Mouse (Mus musculus) intestine, embryonic 16.5 days (tissue): Measurements from ENCODE around the gene Wdfy3. TPM values are rescaled to one million over a fixed set of nuclear protein-coding genes. Genes with fewer than 3 reads are reported as not detected.
"Not testable (repeated sequence)": the region's sequence is repeated elsewhere in the genome, so short reads cannot be mapped to it uniquely, and the experiment has no call there.

ENCODE experiments used
- ATAC-seq: fragments of 200-750 bp; cut with Nextera tagmentation; 2 replicates; pipeline ENCODE4 v1.8.0; 2017; ENCODE audit warnings: moderate TSS enrichment, moderate library complexity
- H3K27ac ChIP-seq: fragments of 300-500 bp; sonication (generic); 2 replicates; pipeline ENCODE4 v1.5.1; 2014; ENCODE audit warnings: mild to moderate bottlenecking, low read length
- H3K27me3 ChIP-seq: fragments of 300-500 bp; sonication (generic); replicated peaks from 2 replicates; pipeline ENCODE4 v1.6.1; 2014; ENCODE audit warnings: low read length, control low read depth, mixed read lengths; ENCODE audit not compliant: control insufficient read depth, insufficient read depth
- H3K36me3 ChIP-seq: fragments of 300-500 bp; sonication (generic); 2 replicates; pipeline ENCODE4 v1.6.1; 2014; ENCODE audit warnings: low read length, control low read depth; ENCODE audit not compliant: control insufficient read depth, insufficient read depth
- H3K4me1 ChIP-seq: fragments of 300-500 bp; sonication (generic); 2 replicates; pipeline ENCODE4 v1.6.1; 2014; ENCODE audit warnings: low read length, control low read depth, mixed read lengths; ENCODE audit not compliant: control insufficient read depth, insufficient read depth
- H3K4me2 ChIP-seq: fragments of 300-500 bp; sonication (generic); 2 replicates; pipeline ENCODE4 v1.6.1; 2014; ENCODE audit warnings: low read depth, low read length, control low read depth
- H3K4me3 ChIP-seq: fragments of 300-500 bp; sonication (generic); 2 replicates; pipeline ENCODE4 v1.5.1; 2014; ENCODE audit warnings: mild to moderate bottlenecking, low read length
- H3K9ac ChIP-seq: fragments of 300-500 bp; sonication (generic); 2 replicates; pipeline ENCODE4 v1.6.1; 2014; ENCODE audit warnings: low read depth, low read length
- H3K9me3 ChIP-seq: fragments of 300-500 bp; sonication (generic); 2 replicates; pipeline ENCODE4 v1.6.1; 2016; ENCODE audit warnings: low read length, control low read depth; ENCODE audit not compliant: control insufficient read depth
- WGBS: fragments of 180-500 bp; shearing (Covaris S2); extraction: QIAGEN DNeasy Blood & Tissue Kit; methylation state at CpG from one replicate; pipeline ENCODE4 v1.1.7; 2014; 5-methylcytosine and 5-hydroxymethylcytosine counted together
- polyA plus RNA-seq: library from polyadenylated mRNA; unstranded; fragments of >200 nt; fragmentation: Nextera tagmentation; extraction: Ambion mirVana; gene quantifications from 2 replicates; pipeline ENCODE4 v1.2.1, GENCODE M21; 2015

Wdfy3 gene
- polyA plus RNA-seq, 1 experiment from 2014 or later, result 7.5 TPM

GRCm38 (mm10) chr5:101926311-101926710 is 143.4 kb downstream of the Wdfy3 start:
- Histone ChIP-seq H3K27me3 (no peaks in the 10 kb centered on the region), H3K27ac (no peak overlapping the region), H3K4me2 (no peak overlapping the region), H3K36me3 (peaks cover 18% of the 10 kb centered on the region; the same call in 1 of the 2 replicates), H3K9ac (no peak overlapping the region), H3K4me1 (no peaks in the 10 kb centered on the region), H3K4me3 (no peak overlapping the region), H3K9me3 (no peaks in the 10 kb centered on the region)
- no peak for ATAC-seq
- WGBS, result 93% methylated on average over 8 of the region's 8 CpGs

- Histone ChIP-seq H3K9ac (no peak overlapping the region), H3K36me3 (peaks cover 16% of the 10 kb centered on the region; the same call in 1 of the 2 replicates), H3K27ac (no peak overlapping the region), H3K4me1 (no peaks in the 10 kb centered on the region), H3K4me3 (no peak overlapping the region), H3K9me3 (no peaks in the 10 kb centered on the region), H3K4me2 (no peak overlapping the region), H3K27me3 (no peaks in the 10 kb centered on the region)
- 79% methylated on average over 11 of the region's 11 CpGs for WGBS
- ATAC-seq, result no peak
Measured at GRCm38 (mm10) chr5:101923710-101924109, 146.0 kb downstream of the Wdfy3 start.

GRCm38 (mm10) chr5:101919559-101919958 is 150.2 kb downstream of the Wdfy3 start:
- Histone ChIP-seq H3K36me3 (peaks cover 10% of the 10 kb centered on the region; the same call in 1 of the 2 replicates), H3K27me3 (no peaks in the 10 kb centered on the region), H3K9me3 (no peaks in the 10 kb centered on the region), H3K9ac (no peak overlapping the region), H3K4me2 (no peak overlapping the region), H3K4me1 (no peaks in the 10 kb centered on the region), H3K4me3 (no peak overlapping the region), H3K27ac (no peak overlapping the region)
- ATAC-seq, result no peak
- 88% methylated on average over 5 of the region's 5 CpGs for WGBS

GRCm38 (mm10) chr5:101909468-101909867 is 160.3 kb downstream of the Wdfy3 start:
- peaks cover 10% of the 10 kb centered on the region for H3K36me3 ChIP-seq
- WGBS, result 94% methylated on average over 10 of the region's 10 CpGs
- ATAC-seq, result no peak

DNA sequence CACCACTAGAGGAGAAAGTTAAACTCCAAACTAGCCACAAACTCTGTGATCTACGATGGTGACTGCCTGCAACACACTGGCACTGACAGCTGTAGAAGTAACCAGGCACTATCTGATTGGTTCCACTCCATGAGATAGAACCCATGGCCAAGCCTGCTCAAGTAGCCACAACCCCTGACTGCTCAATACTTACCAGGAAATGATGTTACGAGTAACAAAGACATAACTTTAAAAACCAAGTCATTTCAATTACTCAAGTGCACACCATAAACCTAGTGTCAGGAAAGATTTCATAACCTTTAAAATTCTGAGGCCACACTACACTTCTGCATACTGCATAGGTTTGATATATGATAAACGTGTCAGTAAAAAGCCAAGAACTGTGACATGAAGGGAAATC is 164.1 kb downstream of the Wdfy3 start:
- no peaks in the 10 kb centered on the region for H3K4me1 ChIP-seq
- H3K4me2 ChIP-seq, result no peak overlapping the region
- no peak overlapping the region for H3K27ac ChIP-seq
- H3K4me3 ChIP-seq, result no peak overlapping the region
- ATAC-seq, result no peak
- H3K9ac ChIP-seq, result no peak overlapping the region
- H3K9me3 ChIP-seq, result no peaks in the 10 kb centered on the region
- peaks cover 11% of the 10 kb centered on the region for H3K36me3 ChIP-seq
- H3K27me3 ChIP-seq, result no peaks in the 10 kb centered on the region
- 96% methylated on average over 3 of the region's 3 CpGs for WGBS

More at GRCm38 (mm10) chr5:101909468-101909867, 160.3 kb downstream of the Wdfy3 start:
- Histone ChIP-seq H3K9me3 (no peaks in the 10 kb centered on the region), H3K4me2 (no peak overlapping the region), H3K27ac (no peak overlapping the region), H3K4me1 (no peaks in the 10 kb centered on the region), H3K4me3 (no peak overlapping the region), H3K27me3 (no peaks in the 10 kb centered on the region), H3K9ac (no peak overlapping the region)

- not testable (repeated sequence) for ATAC-seq, H3K4me3 ChIP-seq, H3K4me1 ChIP-seq, H3K9ac ChIP-seq, H3K27ac ChIP-seq, H3K27me3 ChIP-seq, H3K4me2 ChIP-seq, H3K9me3 ChIP-seq
- 79% methylated on average over 4 of the region's 4 CpGs for WGBS
- peaks cover 12% of the 10 kb centered on the region for H3K36me3 ChIP-seq
Measured at GRCm38 (mm10) chr5:101904841-101905240, 164.9 kb downstream of the Wdfy3 start.

- H3K9ac ChIP-seq, result no peak overlapping the region
- H3K27me3 ChIP-seq, result no peaks in the 10 kb centered on the region
- peaks cover 12% of the 10 kb centered on the region for H3K36me3 ChIP-seq
- H3K9me3 ChIP-seq, result no peaks in the 10 kb centered on the region
- no peak overlapping the region for H3K27ac ChIP-seq
- no peak for ATAC-seq
- no peak overlapping the region for H3K4me3 ChIP-seq
- no peak overlapping the region for H3K4me2 ChIP-seq
- WGBS, result 91% methylated on average over 1 of the region's 1 CpGs
- no peaks in the 10 kb centered on the region for H3K4me1 ChIP-seq
Measured at GRCm38 (mm10) chr5:101902686-101903085, 167.0 kb downstream of the Wdfy3 start.

GRCm38 (mm10) chr5:101899981-101900380 is 169.7 kb downstream of the Wdfy3 start:
- H3K9ac ChIP-seq, result no peak overlapping the region
- H3K4me2 ChIP-seq, result no peak overlapping the region
- 96% methylated on average over 15 of the region's 15 CpGs for WGBS
- H3K4me3 ChIP-seq, result no peak overlapping the region
- H3K27me3 ChIP-seq, result no peaks in the 10 kb centered on the region
- H3K27ac ChIP-seq, result no peak overlapping the region
- no peaks in the 10 kb centered on the region for H3K4me1 ChIP-seq
- peaks cover 6% of the 10 kb centered on the region; the same call in 1 of the 2 replicates for H3K36me3 ChIP-seq
- H3K9me3 ChIP-seq, result no peaks in the 10 kb centered on the region
- no peak for ATAC-seq

- no peak for ATAC-seq
- H3K27ac ChIP-seq, result no peak overlapping the region
- no peak overlapping the region for H3K4me3 ChIP-seq
- H3K9ac ChIP-seq, result no peak overlapping the region
- H3K9me3 ChIP-seq, result no peaks in the 10 kb centered on the region
- H3K27me3 ChIP-seq, result no peaks in the 10 kb centered on the region
- WGBS, result 94% methylated on average over 11 of the region's 11 CpGs
- H3K36me3 ChIP-seq, result peaks cover 15% of the 10 kb centered on the region
- H3K4me2 ChIP-seq, result no peak overlapping the region
- H3K4me1 ChIP-seq, result no peaks in the 10 kb centered on the region
Measured at GRCm38 (mm10) chr5:101896784-101897183, 172.9 kb downstream of the Wdfy3 start.
